Mouse (Mus musculus): ENCODE data around the gene Rras2.

Rras2 gene

GRCm38 (mm10) chr7:114117444-114117905 is at the start of gene Rras2:
Gene Rras2, minus strand, starts transcription at chr7:114117781.
- DNase-seq (ENCODE audit: low spot score in 2 of 2), result peak; percentile 79 to 85

- no peak for DNase-seq (ENCODE audit: low spot score in 2 of 2)
Observed at GRCm38 (mm10) chr7:114162975-114163374, 45.4 kb upstream of the Rras2 start.

- no peak for DNase-seq (ENCODE audit: low spot score in 2 of 2)
Observed at GRCm38 (mm10) chr7:114161101-114161500, 43.5 kb upstream of the Rras2 start.

GRCm38 (mm10) chr7:114157716-114158278 is 40.2 kb upstream of the Rras2 start:
- DNase-seq (ENCODE audit: low spot score in 2 of 2), result no peak

GRCm38 (mm10) chr7:114156364-114156763 is 38.8 kb upstream of the Rras2 start:
- DNase-seq (ENCODE audit: low spot score in 2 of 2), result no peak

GRCm38 (mm10) chr7:114155053-114155865 is 37.7 kb upstream of the Rras2 start:
- DNase-seq (ENCODE audit: low spot score in 2 of 2), result no peak

GRCm38 (mm10) chr7:114151036-114151780 is 33.6 kb upstream of the Rras2 start:
- DNase-seq (ENCODE audit: low spot score in 2 of 2), result peak; percentile 75 to 77

- DNase-seq (ENCODE audit: low spot score in 2 of 2), result no peak
Observed at GRCm38 (mm10) chr7:114149564-114149963, 32.0 kb upstream of the Rras2 start.

- no peak for DNase-seq (ENCODE audit: low spot score in 2 of 2)
Observed at GRCm38 (mm10) chr7:114149135-114149534, 31.6 kb upstream of the Rras2 start.

- DNase-seq (ENCODE audit: low spot score in 2 of 2), result no peak
Observed at GRCm38 (mm10) chr7:114145841-114146240, 28.3 kb upstream of the Rras2 start.

- DNase-seq (ENCODE audit: low spot score in 2 of 2), result no peak
Observed at GRCm38 (mm10) chr7:114142151-114142798, 24.7 kb upstream of the Rras2 start.

- no peak for DNase-seq (ENCODE audit: low spot score in 2 of 2)
Observed at GRCm38 (mm10) chr7:114140026-114140425, 22.4 kb upstream of the Rras2 start.

GRCm38 (mm10) chr7:114139400-114139799 is 21.8 kb upstream of the Rras2 start:
- DNase-seq (ENCODE audit: low spot score in 2 of 2), result no peak

- peak in 1 of 2 experiments; percentile 26 for DNase-seq (ENCODE audit: low spot score in 2 of 2)
Observed at GRCm38 (mm10) chr7:114138261-114138660, 20.7 kb upstream of the Rras2 start.

GRCm38 (mm10) chr7:114135166-114135565 is 17.6 kb upstream of the Rras2 start:
- no peak for DNase-seq (ENCODE audit: low spot score in 2 of 2)

- DNase-seq (ENCODE audit: low spot score in 2 of 2), result no peak
Observed at GRCm38 (mm10) chr7:114133957-114134356, 16.4 kb upstream of the Rras2 start.

GRCm38 (mm10) chr7:114132316-114132715 is 14.7 kb upstream of the Rras2 start:
- DNase-seq (ENCODE audit: low spot score in 2 of 2), result no peak

GRCm38 (mm10) chr7:114129281-114129680 is 11.7 kb upstream of the Rras2 start:
- no peak for DNase-seq (ENCODE audit: low spot score in 2 of 2)

- DNase-seq (ENCODE audit: low spot score in 2 of 2), result no peak
Observed at GRCm38 (mm10) chr7:114118180-114118579, 599 bp upstream of the Rras2 start.

- peak in 1 of 2 experiments; percentile 46 for DNase-seq (ENCODE audit: low spot score in 2 of 2)
Observed at GRCm38 (mm10) chr7:114116711-114117351, 750 bp downstream of the Rras2 start.

GRCm38 (mm10) chr7:114115961-114116360 is 1.6 kb downstream of the Rras2 start:
- no peak for DNase-seq (ENCODE audit: low spot score in 2 of 2)

Measured in right cerebral cortex, adult 2 months (tissue).